Mouse (Mus musculus): ENCODE measurements around the gene Hdac10.

Hdac10 gene

GRCm38 (mm10) chr15:89073993-89074603 is 54.4 kb downstream of the Hdac10 start:
- no peak for DNase-seq

All from right cerebral cortex, adult 18-20 months (tissue).